Mouse (Mus musculus) heart, postnatal 0 days (tissue): ENCODE data around the gene Lrp8.

Source experiments
- CTCF ChIP-seq: IDR thresholded peaks from 2 replicates; pipeline ENCODE4 v1.5.1; 2016; ENCODE audit warnings: antibody characterized with exemption, control low read depth, low read depth
- EP300 ChIP-seq: IDR thresholded peaks from 2 replicates; pipeline ENCODE4 v1.6.1; 2016; ENCODE audit warnings: antibody characterized with exemption, low read depth

GRCm38 (mm10) chr4:107856958-107857686 lies 55.1 kb downstream of the Lrp8 start:
- no peak for TF ChIP-seq CTCF
- no peak for TF ChIP-seq EP300
